Mouse (Mus musculus) skeletal muscle tissue, postnatal 0 days (tissue): ENCODE data around the gene Mtmr14. TPM values are rescaled to one million over a fixed set of nuclear protein-coding genes. Genes with fewer than 3 reads are reported as not detected.

ENCODE experiments used
- polyA plus RNA-seq: library from polyadenylated mRNA; unstranded; fragments of >200 nt; fragmentation: Nextera tagmentation; extraction: Ambion mirVana; gene quantifications from 2 replicates; pipeline ENCODE4 v1.2.1, GENCODE M21; 2015

Gene Mtmr14
- polyA plus RNA-seq = 17.4 and 17.6 TPM in 2 replicates

DNA sequence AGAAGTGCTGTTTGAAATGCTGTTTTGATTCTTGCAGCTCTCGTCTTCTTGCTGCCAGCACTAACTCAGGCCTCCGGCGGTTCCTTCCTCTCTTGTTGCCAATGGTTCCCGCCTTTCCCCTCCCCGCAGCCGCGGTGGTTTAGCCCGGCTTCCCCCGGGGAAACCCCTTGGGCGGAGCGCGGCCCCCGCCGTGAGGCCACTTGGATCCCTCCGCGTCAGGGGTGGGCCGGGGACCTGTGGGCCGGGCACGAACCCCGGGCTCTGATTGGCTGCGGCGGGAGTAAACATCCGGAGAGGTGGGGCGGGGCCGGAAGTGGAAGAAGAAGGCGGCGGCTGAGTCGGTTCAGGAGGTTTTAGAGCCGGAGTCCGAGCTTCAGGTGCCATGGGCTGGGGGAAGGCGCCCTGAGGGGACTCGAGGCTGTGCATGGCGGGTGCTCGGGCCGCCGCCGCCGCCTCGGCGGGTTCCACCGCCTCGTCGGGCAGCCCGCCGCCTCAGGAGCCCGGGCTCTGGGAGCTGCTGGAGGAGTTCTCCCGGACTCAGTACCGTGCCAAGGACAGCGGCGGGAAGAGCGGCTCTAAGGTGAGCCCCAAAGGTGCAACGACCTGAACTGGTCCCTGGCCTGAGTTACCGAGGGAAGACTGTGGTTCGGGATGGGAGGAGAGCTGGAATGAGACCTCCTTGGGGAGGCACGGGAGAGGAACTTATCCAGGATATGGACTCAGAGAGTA is at the start of gene Mtmr14:
Gene Mtmr14 (plus strand): TSS at position 302 of the 729 bp plus-strand sequence.

DNA sequence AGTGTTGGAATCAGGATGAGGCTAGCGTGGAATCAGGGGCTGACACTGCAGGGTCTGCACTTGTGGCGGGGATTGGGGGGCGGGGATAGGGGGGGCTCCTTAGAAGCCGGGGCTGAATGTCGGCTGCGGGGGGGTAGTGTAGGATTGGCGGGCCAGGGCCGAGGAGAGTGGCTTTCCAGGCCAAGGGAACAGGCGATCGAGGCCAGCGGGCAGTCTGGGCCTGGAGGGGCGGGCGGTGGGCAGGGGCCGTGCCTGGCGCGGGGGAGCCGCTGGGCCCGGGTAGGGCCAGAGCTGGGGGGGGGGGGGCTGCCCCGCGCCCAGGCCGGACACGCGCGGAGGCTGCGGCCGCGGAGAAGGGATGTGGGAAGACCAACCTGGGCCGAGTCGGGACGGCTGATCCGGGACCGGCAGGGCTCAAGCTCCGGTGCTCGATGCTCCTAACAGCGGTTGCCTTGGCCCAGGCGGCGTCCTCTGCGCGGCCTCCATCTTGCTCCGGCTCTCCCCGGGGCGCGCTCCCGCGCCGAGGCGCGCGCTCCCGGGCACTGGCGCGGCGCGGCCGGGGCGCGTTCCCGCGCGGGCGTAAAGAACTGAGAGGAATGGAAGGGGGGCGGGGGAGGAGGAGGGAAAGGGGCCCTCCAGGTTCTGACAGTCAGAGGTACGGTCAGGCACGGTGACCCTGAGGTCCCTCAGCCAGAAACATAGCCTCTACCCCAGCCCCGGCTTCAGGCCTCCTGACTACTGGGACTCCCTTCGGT is 42.6 kb upstream of the Mtmr14 start, which contains the start of gene Lhfpl4:
Gene Lhfpl4 (minus strand): TSS at position 544 of the 755 bp plus-strand sequence.

DNA sequence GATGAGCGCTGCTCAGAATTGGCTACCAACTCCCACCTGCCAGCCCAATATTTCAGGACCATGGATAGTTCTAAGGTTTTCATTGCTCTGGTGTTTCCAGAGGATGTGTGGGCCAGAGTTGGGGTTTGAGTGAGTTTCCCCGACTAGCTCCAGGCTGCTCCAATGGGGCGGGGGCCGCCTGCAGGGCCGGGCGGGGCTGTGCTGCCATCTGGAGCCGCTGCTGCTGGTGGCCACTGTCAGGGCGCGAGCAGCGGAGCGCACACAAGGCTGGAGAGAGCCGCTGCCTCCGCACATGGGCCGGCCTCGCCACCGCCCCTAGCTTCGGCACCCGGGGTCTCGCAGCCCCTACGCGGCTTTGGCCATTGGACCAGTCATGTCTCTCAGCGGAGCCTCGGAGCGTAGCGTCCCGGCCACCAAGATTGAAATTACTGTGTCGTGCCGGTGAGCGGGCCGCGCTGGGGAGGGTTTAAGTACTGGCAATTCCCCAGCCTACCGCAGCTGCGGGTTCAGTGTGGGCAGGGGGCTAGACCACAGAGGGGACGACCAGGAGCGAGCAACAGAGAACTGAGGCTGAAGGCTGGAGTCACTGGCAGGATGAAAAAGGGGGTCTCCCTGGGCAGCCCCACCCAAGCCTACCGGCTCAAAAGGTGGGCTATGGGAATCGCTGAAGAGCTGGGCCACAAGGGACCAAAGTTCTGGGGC is 44.6 kb downstream of the Mtmr14 start, which contains the start of gene Cpne9:
Gene Cpne9 (plus strand): TSS at position 207 of the 702 bp plus-strand sequence.

DNA sequence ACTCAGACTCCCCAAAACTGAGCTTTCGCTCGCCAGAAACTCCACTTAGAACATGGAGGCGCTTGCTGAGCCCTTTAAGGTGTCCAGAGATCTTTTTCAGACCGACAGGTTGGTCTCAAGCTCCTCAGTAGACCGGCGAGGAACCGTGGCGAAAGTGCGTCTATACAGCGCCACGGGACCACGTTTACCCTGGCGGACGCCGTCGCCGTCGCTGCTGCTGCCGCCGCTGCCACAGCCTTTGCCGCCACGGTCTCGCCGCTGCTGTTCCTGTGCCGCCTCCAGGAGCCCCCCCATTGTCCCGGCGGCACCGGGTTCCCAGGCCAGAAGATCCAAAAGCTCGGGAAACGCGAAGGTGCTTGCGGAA is 69.3 kb downstream of the Mtmr14 start, which contains the start of gene Brpf1:
Gene Brpf1 (plus strand): TSS at position 152 of the 364 bp plus-strand sequence.

GRCm38 (mm10) chr6:113326533-113327315 is 89.1 kb downstream of the Mtmr14 start, which contains the start of gene Ogg1:
Gene Ogg1, plus strand, starts transcription at chr6:113326972.

Other genes with a start within 250 kb of the Mtmr14 start
- gene Thumpd3, start 191.6 kb upstream of the Mtmr14 start, polyA plus RNA-seq = 23.3 and 27.1 TPM in 2 replicates
- gene Setd5, start 160.5 kb upstream of the Mtmr14 start, polyA plus RNA-seq = 32.4 and 33.3 TPM in 2 replicates
- gene Lhfpl4, start 42.5 kb upstream of the Mtmr14 start, polyA plus RNA-seq = 0.26 and 0.29 TPM in 2 replicates
- gene Cpne9, start 44.5 kb downstream of the Mtmr14 start, polyA plus RNA-seq = 0.09 and 0.10 TPM in 2 replicates
- gene Brpf1, start 69.3 kb downstream of the Mtmr14 start, polyA plus RNA-seq = 6.6 and 7.6 TPM in 2 replicates
- 6.9 and 7.9 TPM in 2 replicates for gene Ogg1, start 89.1 kb downstream of the Mtmr14 start, polyA plus RNA-seq
- gene Camk1, start 106.1 kb downstream of the Mtmr14 start, polyA plus RNA-seq = 58.2 and 77.7 TPM in 2 replicates
- 32.0 and 32.4 TPM in 2 replicates for gene Tada3, start 140.0 kb downstream of the Mtmr14 start, polyA plus RNA-seq
- 179 and 222 TPM in 2 replicates for gene Arpc4, start 140.3 kb downstream of the Mtmr14 start, polyA plus RNA-seq
- 1.4 and 2.5 TPM in 2 replicates for gene Ttll3, start 151.4 kb downstream of the Mtmr14 start, polyA plus RNA-seq
- gene Rpusd3, start 181.5 kb downstream of the Mtmr14 start, polyA plus RNA-seq = 21.7 and 28.6 TPM in 2 replicates
- gene Cidec, start 197.9 kb downstream of the Mtmr14 start, polyA plus RNA-seq = 8.3 and 223 TPM in 2 replicates
- gene Jagn1, start 204.7 kb downstream of the Mtmr14 start, polyA plus RNA-seq = 63.9 and 64.1 TPM in 2 replicates
- gene Il17re, start 220.6 kb downstream of the Mtmr14 start, polyA plus RNA-seq = 1.9 and 2.3 TPM in 2 replicates
- 12.8 and 17.1 TPM in 2 replicates for gene Il17rc, start 233.6 kb downstream of the Mtmr14 start, polyA plus RNA-seq
- 25.2 and 33.4 TPM in 2 replicates for gene Creld1, start 245.5 kb downstream of the Mtmr14 start, polyA plus RNA-seq